Mouse (Mus musculus) MEL (cell line): ENCODE measurements around the gene Olfr1056. TPM values are rescaled to one million over a fixed set of nuclear protein-coding genes. Genes with fewer than 3 reads are reported as not detected.
"Not testable (repeated sequence)": the region's sequence is repeated elsewhere in the genome, so short reads cannot be mapped to it uniquely, and the experiment has no call there.

Source experiments
- DNase-seq: peaks from one replicate; pipeline ENCODE4 v3.0.0; 2011; ENCODE audit warnings: low read depth, low spot score
- H3K27ac ChIP-seq: 2 replicates; pipeline ENCODE4 v1.5.1; 2012; ENCODE audit warnings: low read depth, mild to moderate bottlenecking, control low read depth, low read length, moderate library complexity; ENCODE audit not compliant: control insufficient read depth
- H3K27me3 ChIP-seq, 2 experiments: fragments of 150-350 bp in 1 of 2; sonication (generic) in 1 of 2; 2 replicates each; pipeline ENCODE4 v1.6.1; 2012; ENCODE audit warnings: low read length in 2 of 2, mild to moderate bottlenecking in 2 of 2, improper control_type of control experiment in 1 of 2, moderate library complexity in 1 of 2; ENCODE audit not compliant: insufficient read depth in 2 of 2, control insufficient read depth in 1 of 2
- H3K36me3 ChIP-seq, 2 experiments: 2 replicates each; pipeline ENCODE4 v1.6.1; 2012 to 2014; ENCODE audit warnings: low read length in 2 of 2, improper control_type of control experiment in 1 of 2, inconsistent platforms in 1 of 2, mild to moderate bottlenecking in 1 of 2; ENCODE audit not compliant: insufficient read depth in 2 of 2, control insufficient read depth in 1 of 2
- H3K4me1 ChIP-seq, 2 experiments: fragments of 150-350 bp in 1 of 2; sonication (generic) in 1 of 2; 2 replicates each; pipeline ENCODE4 v1.6.1; 2012; ENCODE audit warnings: low read length in 2 of 2, improper control_type of control experiment in 1 of 2, mild to moderate bottlenecking in 1 of 2; ENCODE audit not compliant: insufficient read depth in 2 of 2, control insufficient read depth in 1 of 2
- H3K4me3 ChIP-seq, 2 experiments: fragments of 150-350 bp in 1 of 2; sonication (generic) in 1 of 2; 2 replicates each; pipeline ENCODE4 v1.5.1; 2012; ENCODE audit warnings: low read depth in 2 of 2, low read length in 2 of 2, mild to moderate bottlenecking in 2 of 2, moderate library complexity in 2 of 2, control low read depth in 1 of 2, improper control_type of control experiment in 1 of 2; ENCODE audit not compliant: control insufficient read depth in 1 of 2, insufficient read depth in 1 of 2
- H3K79me2 ChIP-seq: 2 replicates; pipeline ENCODE4 v1.6.1; 2012; ENCODE audit warnings: mild to moderate bottlenecking, low read length, moderate library complexity; ENCODE audit not compliant: control insufficient read depth, poor library complexity, insufficient read depth
- H3K9ac ChIP-seq: 2 replicates; pipeline ENCODE4 v1.6.1; 2012; ENCODE audit warnings: low read depth, mild to moderate bottlenecking, control low read depth, low read length, moderate library complexity; ENCODE audit not compliant: control insufficient read depth, poor library complexity, severe bottlenecking
- H3K9me3 ChIP-seq: fragments of 150-350 bp; sonication (generic); replicated peaks from 2 replicates; pipeline ENCODE4 v1.6.1; 2012; ENCODE audit warnings: mild to moderate bottlenecking, low read length, improper control_type of control experiment, moderate library complexity; ENCODE audit not compliant: insufficient read depth
- E2F4 ChIP-seq: IDR thresholded peaks from 2 replicates; pipeline ENCODE4 v1.6.1; 2011; ENCODE audit warnings: low read depth, low read length, improper control_type of control experiment, borderline replicate concordance
- ELF1 ChIP-seq: IDR thresholded peaks from 2 replicates; pipeline ENCODE4 v1.6.1; 2014; ENCODE audit warnings: low read depth, mild to moderate bottlenecking, inconsistent platforms, low read length, improper control_type of control experiment, moderate library complexity
- ETS1 ChIP-seq: IDR thresholded peaks from 2 replicates; pipeline ENCODE4 v1.6.1; 2012; ENCODE audit warnings: low read depth, mild to moderate bottlenecking, inconsistent platforms, low read length, improper control_type of control experiment, moderate library complexity
- GATA1 ChIP-seq: IDR thresholded peaks from 2 replicates; pipeline ENCODE4 v1.6.1; 2011; ENCODE audit warnings: low read depth, low read length, improper control_type of control experiment
- HCFC1 ChIP-seq: IDR thresholded peaks from 2 replicates; pipeline ENCODE4 v1.6.1; 2012; ENCODE audit warnings: low read depth, mild to moderate bottlenecking, inconsistent platforms, low read length, improper control_type of control experiment, moderate library complexity
- KAT2A ChIP-seq: conservative IDR thresholded peaks from 2 replicates; pipeline ENCODE4 v1.6.1; 2012; ENCODE audit warnings: low read depth, low read length, improper control_type of control experiment, inconsistent platforms
- MAFK ChIP-seq: IDR thresholded peaks from 2 replicates; pipeline ENCODE4 v1.6.1; 2011; ENCODE audit warnings: low read depth, mild to moderate bottlenecking, low read length, improper control_type of control experiment, borderline replicate concordance
- NELFE ChIP-seq: IDR thresholded peaks from 2 replicates; pipeline ENCODE4 v1.6.1; 2011; ENCODE audit warnings: low read depth, low read length, improper control_type of control experiment
- POLR2AphosphoS5 ChIP-seq: IDR thresholded peaks from 2 replicates; pipeline ENCODE4 v1.6.1; 2012; ENCODE audit warnings: low read depth, borderline replicate concordance, mild to moderate bottlenecking, inconsistent platforms, low read length, moderate library complexity, mixed read lengths
- UBTF ChIP-seq: IDR thresholded peaks from 2 replicates; pipeline ENCODE4 v1.6.1; 2012; ENCODE audit warnings: low read depth, mild to moderate bottlenecking, inconsistent platforms, low read length, improper control_type of control experiment, moderate library complexity, borderline replicate concordance; ENCODE audit not compliant: insufficient read depth
- USF2 ChIP-seq, 2 experiments: IDR thresholded peaks; 2 replicates each; pipeline ENCODE4 v1.6.1; 2011 to 2012; ENCODE audit warnings: improper control_type of control experiment in 2 of 2, low read length in 2 of 2, borderline replicate concordance in 1 of 2, inconsistent platforms in 1 of 2, low read depth in 1 of 2, mild to moderate bottlenecking in 1 of 2; ENCODE audit not compliant: insufficient read depth in 1 of 2
- polyA plus RNA-seq, 2 experiments: library from polyadenylated mRNA; stranded (reverse) in 1 of 2; unstranded in 1 of 2; fragments of >175 nt in 1 of 2; fragments of >200 nt in 1 of 2; gene quantifications; 2 replicates each; pipeline versions ENCODE4 v1.2.1 to v1.2.4; 2012; ENCODE audit warnings: low replicate concordance in 2 of 2, low read depth in 1 of 2; ENCODE audit not compliant: insufficient read length in 2 of 2, insufficient read depth in 1 of 2, missing spikeins in 1 of 2
- total RNA-seq: library from RNA; depleted of rRNA; stranded (reverse); fragments of 300-350 nt; gene quantifications from 2 replicates; pipeline ENCODE4 v1.2.3, GENCODE M21; 2012

The Olfr1056 gene
- total and polyA plus RNA-seq, 3 experiments: not detected

DNA sequence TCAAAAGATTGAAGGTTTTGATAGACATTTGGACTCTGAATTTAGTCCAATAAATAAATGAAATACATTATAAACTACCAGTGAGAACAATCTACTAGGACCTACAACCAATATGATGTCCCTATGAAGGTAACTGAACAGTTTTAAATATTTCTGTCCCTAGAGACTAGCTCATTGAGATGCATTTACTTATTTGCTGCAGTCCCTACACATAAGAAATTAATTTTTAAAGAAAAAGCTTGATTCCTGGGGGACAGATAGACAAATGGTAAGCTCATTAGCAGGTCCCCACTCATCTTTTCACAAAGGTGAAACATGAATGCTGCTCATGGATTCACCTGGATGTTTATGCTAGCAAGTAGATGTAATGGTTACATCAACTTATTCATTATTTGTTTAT, 16.0 kb upstream of the Olfr1056 start, which contains the start of gene Olfr1057:
TSS of gene Olfr1057 (minus strand) at position 101 of the 400 bp plus-strand sequence.
- TF ChIP-seq GATA1 (no peak), ELF1 (no peak), HCFC1 (no peak), USF2 (IDR thresholded peaks at IDR 0.05; ENCODE audit: borderline replicate concordance in 1 of 2, insufficient read depth in 1 of 2, low read depth in 1 of 2, low read length in 2 of 2) (no peak), MAFK (no peak), UBTF (no peak), KAT2A (no peak), POLR2AphosphoS5 (no peak), E2F4 (no peak), NELFE (no peak), ETS1 (no peak)
- Histone ChIP-seq H3K4me3 (no peak within 1 kb of the TSS), H3K9me3 (no peaks in the 10 kb centered on the region), H3K9ac (no peak within 1 kb of the TSS), H3K27ac (no peak within 1 kb of the TSS), H3K4me1 (no peaks in the 10 kb centered on the region), H3K27me3 (no peaks in the 10 kb centered on the region), H3K36me3 (no peaks in the 10 kb centered on the region), H3K79me2 (no peaks in the 10 kb centered on the region)
- DNase-seq: no peak

DNA sequence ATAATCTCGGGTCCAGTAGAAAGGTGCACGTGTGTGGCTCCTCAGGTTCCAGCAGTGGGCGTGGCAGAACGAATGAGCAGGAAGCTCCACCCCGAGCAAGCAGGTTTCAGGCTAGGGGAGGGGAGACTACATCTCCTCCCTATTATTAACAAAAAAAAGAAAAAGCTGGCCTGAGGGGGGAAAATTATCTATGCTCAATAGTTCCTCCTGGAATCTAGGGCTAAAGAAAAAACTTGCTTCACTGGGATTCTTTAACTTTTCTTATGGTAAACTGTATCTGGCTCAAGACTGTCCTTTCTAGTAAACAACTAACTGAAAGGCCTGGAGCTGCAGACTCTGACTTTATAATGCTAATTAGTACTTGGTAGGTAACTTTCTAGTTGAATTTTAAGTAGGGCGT, 4.1 kb upstream of the Olfr1056 start:
- DNase-seq, H3K4me3 ChIP-seq, H3K9me3 ChIP-seq, H3K27ac ChIP-seq, H3K9ac ChIP-seq, H3K27me3 ChIP-seq, H3K36me3 ChIP-seq, H3K79me2 ChIP-seq, H3K4me1 ChIP-seq: not testable (repeated sequence)

DNA sequence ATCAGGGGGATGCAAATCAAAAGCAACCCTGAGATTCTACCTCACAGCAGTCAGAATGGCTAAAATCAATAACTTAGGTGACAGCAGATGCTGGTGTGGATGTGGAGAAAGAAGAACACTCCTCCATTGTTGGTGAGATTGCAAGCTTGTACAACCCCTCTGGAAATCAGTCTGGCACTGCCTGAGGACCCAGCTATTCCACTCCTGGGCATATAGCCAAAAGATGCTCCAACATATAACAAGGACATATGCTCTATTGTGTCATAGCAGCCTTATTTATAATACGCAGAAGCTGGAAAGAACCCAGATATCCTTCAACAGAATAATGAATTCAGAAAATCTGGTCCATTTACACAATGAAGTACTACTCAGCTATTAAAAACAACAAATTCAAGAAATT, 10.5 kb downstream of the Olfr1056 start:
- not testable (repeated sequence) for H3K9ac ChIP-seq, H3K9me3 ChIP-seq, H3K27ac ChIP-seq, DNase-seq, H3K4me1 ChIP-seq, H3K4me3 ChIP-seq, H3K79me2 ChIP-seq, H3K36me3 ChIP-seq, H3K27me3 ChIP-seq
